Mouse (Mus musculus) lung, postnatal 4 days (tissue): ENCODE results near the gene Dapp1.
A peak's percentile ranks its signal among the peaks of the same experiment; 100 is the strongest.
"Not testable (repeated sequence)": the region's sequence is repeated elsewhere in the genome, so short reads cannot be mapped to it uniquely, and the experiment has no call there.

Experiments
- DNase-seq, 2 experiments: peaks; one replicate each; pipeline ENCODE4 v3.0.0; 2021

The Dapp1 gene

GRCm38 (mm10) chr3:137918172-137918931, 63.0 kb downstream of the Dapp1 start, which contains the start of gene Lamtor3:
TSS of gene Lamtor3 (plus strand) at chr3:137918506.
- DNase-seq, result peak; percentile 92 to 93

DNA sequence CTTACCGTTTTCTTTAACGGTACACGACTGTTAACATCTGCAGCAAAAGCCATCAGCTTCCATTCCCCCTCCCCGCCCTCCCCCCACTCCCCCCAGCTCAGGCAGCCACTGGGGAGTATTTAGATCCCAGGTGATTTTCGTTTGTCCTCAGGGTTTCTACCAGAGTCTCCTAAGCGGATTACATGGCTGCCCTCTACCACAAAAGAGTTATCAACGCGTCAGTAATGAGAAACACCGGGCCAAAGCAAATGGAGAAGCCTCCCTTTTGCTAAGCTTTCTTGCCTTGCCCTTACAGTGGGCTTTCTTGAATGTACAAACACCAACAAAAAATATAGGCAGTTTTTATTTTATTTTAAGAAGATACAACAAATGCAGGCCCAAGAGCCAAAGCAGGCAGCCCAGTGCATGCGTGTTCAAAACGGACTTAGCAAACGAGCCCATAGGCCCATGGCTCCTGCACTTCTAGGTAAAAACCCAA, 63.6 kb downstream of the Dapp1 start:
- DNase-seq, result no peak

DNA sequence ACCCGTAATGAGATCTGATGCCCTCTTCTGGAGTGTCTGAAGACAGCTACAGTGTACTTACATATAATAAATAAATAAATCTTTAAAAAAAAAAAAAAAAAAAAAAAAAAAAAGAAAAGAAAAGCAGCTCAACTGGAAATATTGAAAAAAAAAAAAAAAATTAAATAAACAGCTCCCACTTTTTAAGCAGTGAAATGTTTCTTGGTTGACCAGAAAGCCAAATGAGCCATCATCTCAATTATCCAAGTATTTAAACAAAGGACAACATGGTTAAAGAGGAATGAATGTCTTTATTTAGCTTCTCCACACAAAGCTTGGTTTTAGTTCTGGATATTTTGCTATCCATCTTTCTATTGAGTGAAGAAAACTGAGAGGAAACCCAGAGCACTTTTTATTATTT, 66.8 kb downstream of the Dapp1 start:
- not testable (repeated sequence) for DNase-seq

- no peak for DNase-seq
Measured at GRCm38 (mm10) chr3:137913093-137913492, 68.3 kb downstream of the Dapp1 start.

- DNase-seq, result peak; percentile 15 to 43
Measured at GRCm38 (mm10) chr3:137900149-137900548, 81.2 kb downstream of the Dapp1 start.

- DNase-seq, result no peak
Measured at GRCm38 (mm10) chr3:137897685-137898084, 83.7 kb downstream of the Dapp1 start.

GRCm38 (mm10) chr3:137896867-137897266, 84.5 kb downstream of the Dapp1 start:
- DNase-seq, result no peak

DNA sequence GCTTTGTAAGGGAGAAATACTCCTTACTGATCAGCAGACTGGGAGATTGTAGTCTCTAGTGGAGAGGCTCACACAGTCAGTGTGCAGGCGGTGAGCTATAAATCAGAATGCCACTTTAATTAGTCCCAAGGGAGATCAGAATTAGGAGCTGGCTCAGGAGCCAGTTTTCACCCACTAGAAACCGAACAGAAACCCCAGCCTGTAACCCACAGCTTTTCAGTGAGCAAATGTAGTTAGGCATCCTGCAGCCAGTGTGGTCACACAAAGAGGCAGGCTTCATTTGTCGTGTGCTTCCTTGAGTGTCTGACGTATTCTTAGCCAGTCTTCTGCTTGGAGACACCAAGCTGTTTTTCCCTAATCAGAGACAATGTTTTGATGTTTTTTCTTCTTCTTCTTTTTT, 85.0 kb downstream of the Dapp1 start:
- no peak for DNase-seq

GRCm38 (mm10) chr3:137895196-137895595, 86.1 kb downstream of the Dapp1 start:
- DNase-seq, result no peak

- no peak for DNase-seq
Measured at GRCm38 (mm10) chr3:137893789-137894188, 87.6 kb downstream of the Dapp1 start.

DNA sequence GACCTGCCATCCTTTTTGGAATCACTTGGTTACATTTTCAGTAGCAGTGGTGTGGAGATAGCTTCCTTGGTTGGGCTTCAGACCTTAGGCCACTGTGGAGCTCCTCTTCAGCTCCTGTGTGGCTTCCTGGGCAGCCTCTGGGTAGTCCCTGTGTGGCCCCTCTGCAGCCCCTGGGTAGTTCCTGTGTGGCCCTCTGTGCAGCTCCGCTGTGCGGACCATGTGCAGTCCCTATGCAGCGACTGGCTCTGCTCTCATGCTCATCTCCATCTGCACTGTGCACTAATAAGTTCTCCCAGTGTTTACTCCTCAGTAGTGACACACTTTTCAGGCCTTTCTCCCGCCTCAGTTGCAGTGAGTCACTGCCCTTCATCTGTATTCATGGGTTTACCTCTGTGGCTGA, 89.2 kb downstream of the Dapp1 start:
- DNase-seq, result no peak

DNA sequence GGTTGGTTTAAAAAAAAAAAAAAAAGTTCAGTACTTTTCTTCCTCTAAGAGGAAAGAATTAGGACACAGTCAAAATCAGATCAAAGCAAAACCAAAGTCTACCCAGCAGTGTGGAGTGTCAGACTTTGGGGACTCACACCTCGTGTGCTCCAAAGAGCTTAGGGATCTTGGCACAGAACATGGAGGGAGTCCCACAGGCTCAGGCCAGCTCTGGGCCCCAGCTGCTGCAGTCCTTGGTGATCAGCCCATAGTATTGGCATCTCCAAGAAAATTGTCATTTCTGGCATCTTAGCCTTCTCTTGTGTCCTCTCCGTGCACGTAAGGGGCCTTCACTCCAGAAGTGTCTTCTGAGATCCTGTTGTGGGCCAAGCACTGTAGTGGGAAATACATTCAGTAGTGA, 90.3 kb downstream of the Dapp1 start:
- DNase-seq, result peak in 1 of 2 experiments; percentile 44

DNA sequence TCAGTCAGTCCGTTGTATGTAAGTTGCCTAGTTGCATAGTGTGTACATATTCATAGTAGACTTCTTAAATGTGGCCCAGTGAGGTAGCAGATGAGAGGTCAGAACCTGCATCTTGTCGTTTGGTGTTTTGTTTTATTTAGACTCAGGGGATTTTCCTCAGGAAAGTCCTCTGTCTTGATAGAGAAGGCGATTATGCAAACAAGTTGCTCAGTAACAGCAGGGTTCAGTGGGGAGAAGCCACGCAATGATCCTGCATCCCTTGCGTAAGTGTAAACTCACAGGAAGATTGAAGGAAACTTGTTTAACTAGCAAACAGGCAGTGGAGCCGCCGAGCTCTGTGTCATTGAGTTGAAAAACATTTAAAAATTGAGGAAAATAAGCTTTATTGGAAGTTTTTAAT, 93.4 kb downstream of the Dapp1 start:
- no peak for DNase-seq

- no peak for DNase-seq
Measured at GRCm38 (mm10) chr3:137881093-137881492, 100.3 kb downstream of the Dapp1 start.
